Mouse (Mus musculus): ENCODE results near the gene Asprv1.

GRCm38 (mm10) chr6:86670873-86671272, 42.9 kb downstream of the Asprv1 start:
- TF ChIP-seq CTCF (conservative IDR thresholded peaks at IDR 0.05; ENCODE audit: low read length), result peak; percentile 72
- no peak for TF ChIP-seq NANOG (IDR thresholded peaks at IDR 0.05; ENCODE audit: borderline replicate concordance, low read length)

Measured in E14TG2a.4 (cell line).